Mouse (Mus musculus) adrenal gland, adult 2 months (tissue): ENCODE results near the gene Rassf1. TPM values are rescaled to one million over a fixed set of nuclear protein-coding genes. Genes with fewer than 3 reads are reported as not detected.
"Not testable (repeated sequence)": the region's sequence is repeated elsewhere in the genome, so short reads cannot be mapped to it uniquely, and the experiment has no call there.

Source experiments
- DNase-seq: peaks from one replicate; pipeline ENCODE4 v3.0.0; 2021
- polyA plus RNA-seq: library from polyadenylated mRNA; depleted of rRNA; stranded (reverse); fragments of >200 nt; gene quantifications from 2 replicates; pipeline ENCODE4 v1.2.3, GENCODE M21; 2012
- total RNA-seq, 2 experiments: library from RNA; stranded (reverse); gene quantifications; 2 replicates each; pipeline ENCODE4 v1.2.3; 2021

Rassf1 gene
- total and polyA plus RNA-seq, 3 experiments: 15.3 to 18.6 (median 15.5) TPM

GRCm38 (mm10) chr9:107555701-107556100 is 4.3 kb downstream of the Rassf1 start:
- DNase-seq: no peak

- DNase-seq: no peak
Observed at GRCm38 (mm10) chr9:107556346-107556745, 5.0 kb downstream of the Rassf1 start.

GRCm38 (mm10) chr9:107563029-107563581 is 11.8 kb downstream of the Rassf1 start, which contains the start of gene Tusc2:
TSS of gene Tusc2 (plus strand) at chr9:107563255.
- DNase-seq: peak; percentile 97

- DNase-seq: not testable (repeated sequence)
Observed at GRCm38 (mm10) chr9:107565556-107565955, 14.2 kb downstream of the Rassf1 start.

- peak; percentile 88 for DNase-seq
Observed at GRCm38 (mm10) chr9:107566041-107566709, 14.8 kb downstream of the Rassf1 start.

- peak; percentile 61 for DNase-seq
Observed at GRCm38 (mm10) chr9:107566855-107567254, 15.5 kb downstream of the Rassf1 start.

GRCm38 (mm10) chr9:107567702-107568319 is 16.5 kb downstream of the Rassf1 start, which contains the start of gene Hyal2:
TSS of gene Hyal2 (plus strand) at chr9:107567945.
- DNase-seq: peak; percentile 76

- DNase-seq: peak; percentile 91
Observed at GRCm38 (mm10) chr9:107568331-107569261, 17.2 kb downstream of the Rassf1 start.

- no peak for DNase-seq
Observed at GRCm38 (mm10) chr9:107569270-107569669, 17.9 kb downstream of the Rassf1 start.

GRCm38 (mm10) chr9:107570016-107570415 is 18.7 kb downstream of the Rassf1 start:
- no peak for DNase-seq

GRCm38 (mm10) chr9:107570845-107571244 is 19.5 kb downstream of the Rassf1 start:
- DNase-seq: no peak

- no peak for DNase-seq
Observed at GRCm38 (mm10) chr9:107571534-107572326, 20.4 kb downstream of the Rassf1 start.

GRCm38 (mm10) chr9:107572327-107572662 is 20.9 kb downstream of the Rassf1 start:
- no peak for DNase-seq

- not testable (repeated sequence) for DNase-seq
Observed at GRCm38 (mm10) chr9:107573774-107574173, 22.4 kb downstream of the Rassf1 start.

GRCm38 (mm10) chr9:107575579-107576356 is 24.4 kb downstream of the Rassf1 start:
- DNase-seq: no peak

- DNase-seq: peak; percentile 92
Observed at GRCm38 (mm10) chr9:107576357-107577107, 25.2 kb downstream of the Rassf1 start, which contains the start of gene Hyal1. TSS of gene Hyal1 (plus strand) at chr9:107576927.

- DNase-seq: peak; percentile 54
Observed at GRCm38 (mm10) chr9:107577871-107578270, 26.5 kb downstream of the Rassf1 start.

GRCm38 (mm10) chr9:107578587-107578986 is 27.2 kb downstream of the Rassf1 start, which contains the start of gene Naa80:
TSS of gene Naa80 (plus strand) at chr9:107578887.
- no peak for DNase-seq
